Mouse (Mus musculus): ENCODE data around the gene Slc35a3. TPM values are rescaled to one million over a fixed set of nuclear protein-coding genes. Genes with fewer than 3 reads are reported as not detected.

The Slc35a3 gene
- polyA plus RNA-seq, 1 experiment from 2014 or later: 19.1 TPM

DNA sequence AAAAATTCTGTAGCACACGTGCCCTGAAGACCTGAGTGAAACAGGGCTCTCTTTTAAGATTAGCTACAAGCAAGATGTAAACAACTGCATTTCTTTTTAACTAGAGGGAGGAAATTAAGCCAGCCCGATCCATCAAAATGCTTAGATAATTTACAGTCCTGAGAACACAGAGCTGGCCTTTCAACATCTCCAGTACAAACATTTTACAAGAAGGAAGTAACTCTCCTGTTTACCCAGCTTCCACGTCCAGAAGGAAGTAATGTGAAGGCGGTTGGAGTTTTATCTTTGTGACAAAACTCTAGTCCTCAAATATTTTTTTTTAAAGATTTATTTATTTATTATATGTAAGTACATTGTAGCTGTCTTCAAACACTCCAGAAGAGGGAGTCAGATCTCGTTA lies 27.5 kb upstream of the Slc35a3 start:
- H3K9me3 ChIP-seq (ENCODE audit: control insufficient read depth): no peaks in the 10 kb centered on the region
- no peak overlapping the region for H3K4me3 ChIP-seq (ENCODE audit: low read depth, low read length)
- ATAC-seq: no peak
- 42% methylated on average over 5 of the region's 5 CpGs for WGBS
- no peak overlapping the region for H3K27ac ChIP-seq (ENCODE audit: low read depth, low read length)
- peaks cover 15% of the 10 kb centered on the region; the same call in 1 of the 2 replicates for H3K36me3 ChIP-seq (ENCODE audit: control insufficient read depth, insufficient read depth)
- TF ChIP-seq CTCF (IDR thresholded peaks at IDR 0.05; ENCODE audit: low read depth): no peak
- no peaks in the 10 kb centered on the region for H3K4me1 ChIP-seq (replicated peaks; ENCODE audit: control insufficient read depth, insufficient read depth, low read length)
- H3K9ac ChIP-seq (ENCODE audit: low read depth, low read length): no peak overlapping the region
- no peak overlapping the region for H3K4me2 ChIP-seq (replicated peaks; ENCODE audit: low read depth)
- no peaks in the 10 kb centered on the region for H3K27me3 ChIP-seq (replicated peaks; ENCODE audit: control insufficient read depth, insufficient read depth, low read length)

DNA sequence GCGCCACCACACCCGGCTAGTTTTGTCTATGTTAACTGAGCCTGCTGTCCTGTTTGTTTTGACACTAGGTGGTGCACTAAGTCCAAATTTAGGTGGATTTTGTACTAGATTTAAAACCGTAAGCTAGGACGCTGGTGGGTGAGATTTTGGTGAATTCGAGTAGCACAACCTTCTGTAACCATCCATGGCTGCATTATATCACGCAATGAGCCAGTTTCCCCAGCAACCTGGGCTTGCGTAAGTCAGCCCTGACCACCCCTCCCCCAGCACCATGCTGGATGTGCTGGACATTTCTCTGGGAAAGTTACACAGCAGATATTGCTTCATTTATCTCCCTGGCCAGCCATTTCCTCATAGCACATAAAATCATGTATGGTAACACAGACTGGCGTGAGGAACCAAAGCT lies 24.7 kb upstream of the Slc35a3 start:
- ATAC-seq: no peak
- no peaks in the 10 kb centered on the region for H3K4me1 ChIP-seq (replicated peaks; ENCODE audit: control insufficient read depth, insufficient read depth, low read length)
- H3K9ac ChIP-seq (ENCODE audit: low read depth, low read length): no peak overlapping the region
- no peaks in the 10 kb centered on the region for H3K36me3 ChIP-seq (ENCODE audit: control insufficient read depth, insufficient read depth)
- no peaks in the 10 kb centered on the region for H3K27me3 ChIP-seq (replicated peaks; ENCODE audit: control insufficient read depth, insufficient read depth, low read length)
- 74% methylated on average over 8 of the region's 8 CpGs for WGBS
- H3K27ac ChIP-seq (ENCODE audit: low read depth, low read length): no peak overlapping the region
- H3K4me3 ChIP-seq (ENCODE audit: low read depth, low read length): no peak overlapping the region
- TF ChIP-seq CTCF (IDR thresholded peaks at IDR 0.05; ENCODE audit: low read depth): peak; percentile 22; the same call in 1 of the 2 replicates
- H3K4me2 ChIP-seq (replicated peaks; ENCODE audit: low read depth): no peak overlapping the region
- no peaks in the 10 kb centered on the region for H3K9me3 ChIP-seq (ENCODE audit: control insufficient read depth)

DNA sequence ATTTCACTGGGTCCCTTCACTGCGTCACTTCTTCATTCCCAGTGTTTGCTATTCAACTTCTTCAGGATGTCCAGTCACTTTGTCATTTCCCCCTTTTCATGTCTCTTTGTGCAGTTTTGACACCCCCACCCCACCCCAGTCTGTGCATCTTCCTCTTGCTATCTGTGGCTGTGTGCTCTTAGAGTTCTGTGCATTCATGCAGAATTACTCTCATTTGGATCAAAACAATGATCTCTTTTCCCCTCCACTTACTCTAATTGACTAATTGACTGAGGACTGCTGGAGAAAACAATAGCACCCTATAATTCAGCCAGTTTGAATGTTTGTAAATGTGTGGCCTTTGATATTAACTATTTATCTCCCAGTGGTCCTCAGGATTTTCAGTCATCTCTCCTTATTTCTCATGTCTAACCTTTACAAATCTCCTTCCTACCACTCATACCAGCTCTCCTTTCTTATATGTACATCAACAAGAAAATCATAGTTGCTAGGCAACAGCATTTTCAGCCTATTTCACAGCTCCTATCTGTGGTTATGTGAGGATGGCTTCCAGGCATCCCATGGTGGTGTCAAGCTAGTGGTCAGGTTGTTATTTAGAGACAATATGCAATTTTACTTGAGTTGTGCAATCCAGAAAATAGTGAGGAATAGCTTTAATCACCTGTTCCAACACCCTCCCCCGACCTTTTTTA lies 17.0 kb upstream of the Slc35a3 start:
- no peak overlapping the region for H3K9ac ChIP-seq (ENCODE audit: low read depth, low read length)
- ATAC-seq: no peak
- no peaks in the 10 kb centered on the region for H3K4me1 ChIP-seq (replicated peaks; ENCODE audit: control insufficient read depth, insufficient read depth, low read length)
- H3K4me3 ChIP-seq (ENCODE audit: low read depth, low read length): no peak overlapping the region
- TF ChIP-seq CTCF (IDR thresholded peaks at IDR 0.05; ENCODE audit: low read depth): no peak
- H3K4me2 ChIP-seq (replicated peaks; ENCODE audit: low read depth): no peak overlapping the region
- H3K27me3 ChIP-seq (replicated peaks; ENCODE audit: control insufficient read depth, insufficient read depth, low read length): no peaks in the 10 kb centered on the region
- no peaks in the 10 kb centered on the region for H3K36me3 ChIP-seq (ENCODE audit: control insufficient read depth, insufficient read depth)
- no peaks in the 10 kb centered on the region for H3K9me3 ChIP-seq (ENCODE audit: control insufficient read depth)
- 76% methylated on average over 2 of the region's 2 CpGs for WGBS
- no peak overlapping the region for H3K27ac ChIP-seq (ENCODE audit: low read depth, low read length)

- TF ChIP-seq CTCF (IDR thresholded peaks at IDR 0.05; ENCODE audit: low read depth): no peak
- 25% methylated on average over 9 of the region's 9 CpGs for WGBS
- peak overlapping the region; percentile 37 for H3K4me2 ChIP-seq (replicated peaks; ENCODE audit: low read depth)
- no peak overlapping the region for H3K4me3 ChIP-seq (ENCODE audit: low read depth, low read length)
- no peaks in the 10 kb centered on the region for H3K27me3 ChIP-seq (replicated peaks; ENCODE audit: control insufficient read depth, insufficient read depth, low read length)
- no peaks in the 10 kb centered on the region for H3K9me3 ChIP-seq (ENCODE audit: control insufficient read depth)
- peak; percentile 80 for ATAC-seq
- H3K4me1 ChIP-seq (replicated peaks; ENCODE audit: control insufficient read depth, insufficient read depth, low read length): no peaks in the 10 kb centered on the region
- no peak overlapping the region; the same call in 1 of the 2 replicates for H3K27ac ChIP-seq (ENCODE audit: low read depth, low read length)
- no peak overlapping the region for H3K9ac ChIP-seq (ENCODE audit: low read depth, low read length)
- no peaks in the 10 kb centered on the region for H3K36me3 ChIP-seq (ENCODE audit: control insufficient read depth, insufficient read depth)
These were observed 14.2 kb upstream of the Slc35a3 start for GRCm38 (mm10) chr3:116726807-116727206.

GRCm38 (mm10) chr3:116723496-116724481 lies 11.2 kb upstream of the Slc35a3 start:
- no peak overlapping the region for H3K4me2 ChIP-seq (replicated peaks; ENCODE audit: low read depth)
- no peaks in the 10 kb centered on the region for H3K9me3 ChIP-seq (ENCODE audit: control insufficient read depth)
- H3K9ac ChIP-seq (ENCODE audit: low read depth, low read length): no peak overlapping the region
- H3K27me3 ChIP-seq (replicated peaks; ENCODE audit: control insufficient read depth, insufficient read depth, low read length): no peaks in the 10 kb centered on the region
- no peaks in the 10 kb centered on the region for H3K36me3 ChIP-seq (ENCODE audit: control insufficient read depth, insufficient read depth)
- no peak for TF ChIP-seq CTCF (IDR thresholded peaks at IDR 0.05; ENCODE audit: low read depth)
- H3K4me3 ChIP-seq (ENCODE audit: low read depth, low read length): no peak overlapping the region
- no peak for ATAC-seq
- H3K4me1 ChIP-seq (replicated peaks; ENCODE audit: control insufficient read depth, insufficient read depth, low read length): no peaks in the 10 kb centered on the region
- H3K27ac ChIP-seq (ENCODE audit: low read depth, low read length): no peak overlapping the region
- WGBS: 60% methylated on average over 10 of the region's 10 CpGs

DNA sequence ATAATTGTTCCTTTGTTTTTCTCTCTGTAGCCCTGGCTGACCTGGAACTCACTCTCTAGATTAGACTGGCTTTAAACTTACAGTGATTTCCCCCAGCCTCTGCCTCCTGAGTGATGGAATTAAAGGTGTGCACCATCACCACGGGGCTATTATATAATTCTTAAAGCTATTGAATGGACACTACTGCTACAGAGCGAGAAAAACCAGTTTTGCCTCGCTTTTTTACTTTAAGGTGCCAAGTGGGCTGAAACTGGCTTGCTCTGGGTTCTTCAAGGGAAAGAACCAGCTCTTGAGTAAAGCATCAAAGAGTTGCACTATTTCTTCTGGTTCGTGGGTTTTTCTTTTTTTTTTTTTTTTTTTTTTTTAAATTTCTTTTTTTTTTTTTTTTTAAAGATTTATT lies 10.3 kb upstream of the Slc35a3 start:
- ATAC-seq: no peak
- Histone ChIP-seq H3K4me2 (replicated peaks; ENCODE audit: low read depth) (no peak overlapping the region), H3K4me1 (replicated peaks; ENCODE audit: control insufficient read depth, insufficient read depth, low read length) (no peaks in the 10 kb centered on the region), H3K36me3 (ENCODE audit: control insufficient read depth, insufficient read depth) (no peaks in the 10 kb centered on the region), H3K4me3 (ENCODE audit: low read depth, low read length) (no peak overlapping the region), H3K27me3 (replicated peaks; ENCODE audit: control insufficient read depth, insufficient read depth, low read length) (no peaks in the 10 kb centered on the region), H3K27ac (ENCODE audit: low read depth, low read length) (no peak overlapping the region), H3K9me3 (ENCODE audit: control insufficient read depth) (no peaks in the 10 kb centered on the region), H3K9ac (ENCODE audit: low read depth, low read length) (no peak overlapping the region)
- WGBS: 60% methylated on average over 4 of the region's 4 CpGs
- no peak for TF ChIP-seq CTCF (IDR thresholded peaks at IDR 0.05; ENCODE audit: low read depth)
